Comparison of ENCODE assay signal across 11 mouse cellular contexts in the genomic region with DNA sequence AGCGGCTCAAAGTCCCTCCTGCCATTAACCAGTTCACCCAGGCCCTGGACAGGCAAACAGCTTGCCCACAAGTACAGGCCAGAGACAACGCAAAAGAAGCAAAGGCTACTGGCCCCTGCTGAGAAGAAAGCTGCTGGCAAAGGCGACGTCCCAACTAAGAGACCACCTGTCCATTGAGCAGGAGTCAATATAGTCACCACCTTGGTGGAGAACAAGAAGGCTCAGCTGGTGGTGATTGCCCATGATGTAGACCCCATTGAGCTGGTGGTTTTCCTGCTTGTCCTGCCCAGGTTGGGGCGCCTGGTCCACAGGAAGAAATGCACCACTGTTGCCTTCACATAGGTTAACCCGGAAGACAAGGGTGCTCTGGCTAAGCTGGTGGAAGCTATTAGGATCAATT. TPM values are rescaled to one million over a fixed set of nuclear protein-coding genes. Genes with fewer than 3 reads are reported as not detected.
A peak's percentile ranks its signal among the peaks of the same experiment; 100 is the strongest.
DNase-seq lines count a peak whose midpoint lies in the region; ATAC-seq and TF ChIP-seq lines count a peak whose summit lies in the region.
"Not testable (repeated sequence)": the region's sequence is repeated elsewhere in the genome, so short reads cannot be mapped to it uniquely, and the experiment has no call there.
"Had no signal": no experiment of that assay in that cellular context is flagged by ENCODE, and none has a peak within 500 bp of the region (broad histone marks: within the 10 kb centered on the region; RNA-seq: fewer than 3 reads in every experiment).

No protein-coding gene starts in this region.

- peak overlapping the region; percentile 95 for H3K4me2 ChIP-seq in forebrain, embryonic 14.5 days (ENCODE audit: low read length)
- H3K4me2 ChIP-seq in heart, postnatal 0 days (ENCODE audit: low read depth, low read length): peak overlapping the region; percentile 90
- peak overlapping the region; percentile 77 for H3K4me2 ChIP-seq in kidney, embryonic 14.5 days (replicated peaks; ENCODE audit: low read depth, low read length)
- H3K4me2 ChIP-seq in liver, embryonic 11.5 days: peak overlapping the region; percentile 84
- H3K4me2 ChIP-seq in midbrain, embryonic 11.5 days: peak overlapping the region; percentile 92
- peak overlapping the region; percentile 94 for H3K4me2 ChIP-seq in stomach, embryonic 14.5 days (replicated peaks; ENCODE audit: low read depth, low read length)

- H3K9me3 ChIP-seq in E14TG2a.4 (ENCODE audit: low read length); forebrain, embryonic 14.5 days (replicated peaks; ENCODE audit: control insufficient read depth, low read length); heart, postnatal 0 days (replicated peaks; ENCODE audit: control insufficient read depth, low read length); kidney, embryonic 14.5 days (ENCODE audit: control insufficient read depth, low read length); liver, embryonic 11.5 days (ENCODE audit: control insufficient read depth, low read length); midbrain, embryonic 11.5 days (ENCODE audit: control insufficient read depth, low read length); stomach, embryonic 14.5 days (ENCODE audit: control insufficient read depth, low read depth, low read length): not testable (repeated sequence)

- peaks cover 33% of the 10 kb centered on the region for H3K36me3 ChIP-seq in E14TG2a.4 (ENCODE audit: insufficient read depth, low read length)
- peaks cover 20% of the 10 kb centered on the region for H3K36me3 ChIP-seq in forebrain, embryonic 14.5 days (ENCODE audit: control insufficient read depth, insufficient read depth, low read length)
- peaks cover 10% of the 10 kb centered on the region for H3K36me3 ChIP-seq in heart, postnatal 0 days (replicated peaks; ENCODE audit: control insufficient read depth, insufficient read depth, low read length)
- peaks cover 24% of the 10 kb centered on the region for H3K36me3 ChIP-seq in kidney, embryonic 14.5 days (ENCODE audit: control insufficient read depth, insufficient read depth, low read length)
- peaks cover 11% of the 10 kb centered on the region; the same call in 1 of the 2 replicates for H3K36me3 ChIP-seq in liver, embryonic 11.5 days (ENCODE audit: control insufficient read depth, insufficient read depth, low read length)
- H3K36me3 ChIP-seq in midbrain, embryonic 11.5 days (ENCODE audit: control insufficient read depth, insufficient read depth, low read length): not testable (repeated sequence)
- peaks cover 17% of the 10 kb centered on the region for H3K36me3 ChIP-seq in stomach, embryonic 14.5 days (ENCODE audit: control insufficient read depth, insufficient read depth, low read length)

- not testable (repeated sequence) for TF ChIP-seq EP300 in heart, postnatal 0 days (IDR thresholded peaks at IDR 0.05; ENCODE audit: low read depth)

- 66% methylated on average over 6 of the region's 6 CpGs for WGBS in forebrain, embryonic 14.5 days
- WGBS in heart, postnatal 0 days: 66% methylated on average over 6 of the region's 6 CpGs
- 74% methylated on average over 6 of the region's 6 CpGs for WGBS in kidney, embryonic 14.5 days
- WGBS in liver, embryonic 11.5 days: 63% methylated on average over 6 of the region's 6 CpGs
- 66% methylated on average over 6 of the region's 6 CpGs for WGBS in midbrain, embryonic 11.5 days
- WGBS in stomach, embryonic 14.5 days: 60% methylated on average over 6 of the region's 6 CpGs

- peak overlapping the region; percentile 73; the same call in 1 of the 2 replicates for H3K9ac ChIP-seq in forebrain, embryonic 14.5 days (ENCODE audit: low read length)
- peak overlapping the region; percentile 82; the same call in 1 of the 2 replicates for H3K9ac ChIP-seq in heart, postnatal 0 days (replicated peaks; ENCODE audit: low read depth, low read length)
- peak overlapping the region; percentile 76; the same call in 1 of the 2 replicates for H3K9ac ChIP-seq in kidney, embryonic 14.5 days (ENCODE audit: low read depth, low read length)
- not testable (repeated sequence) for H3K9ac ChIP-seq in liver, embryonic 11.5 days (ENCODE audit: low read depth, low read length)
- H3K9ac ChIP-seq in midbrain, embryonic 11.5 days (ENCODE audit: low read length): peak overlapping the region; percentile 86; the same call in 1 of the 2 replicates
- H3K9ac ChIP-seq in stomach, embryonic 14.5 days (replicated peaks; ENCODE audit: low read depth, low read length): peak overlapping the region; percentile 81

- not testable (repeated sequence) for H3K27ac ChIP-seq in forebrain, embryonic 14.5 days (ENCODE audit: low read depth, low read length); heart, postnatal 0 days (ENCODE audit: low read depth); kidney, embryonic 14.5 days (ENCODE audit: low read depth, low read length); liver, embryonic 11.5 days (ENCODE audit: low read depth, low read length); midbrain, embryonic 11.5 days (ENCODE audit: low read depth, low read length); stomach, embryonic 14.5 days (ENCODE audit: low read length)

- H3K4me1 ChIP-seq in E14TG2a.4 (replicated peaks; ENCODE audit: low read depth, low read length): peaks cover 36% of the 10 kb centered on the region
- H3K4me1 ChIP-seq in forebrain, embryonic 14.5 days (ENCODE audit: control insufficient read depth, insufficient read depth, low read length): peaks cover 14% of the 10 kb centered on the region
- not testable (repeated sequence) for H3K4me1 ChIP-seq in heart, postnatal 0 days (ENCODE audit: control insufficient read depth, insufficient read depth); liver, embryonic 11.5 days (replicated peaks; ENCODE audit: control insufficient read depth, insufficient read depth, low read length); midbrain, embryonic 11.5 days (ENCODE audit: control insufficient read depth, insufficient read depth, low read length)
- H3K4me1 ChIP-seq in kidney, embryonic 14.5 days (ENCODE audit: control insufficient read depth, insufficient read depth, low read length): peaks cover 12% of the 10 kb centered on the region; the same call in 1 of the 2 replicates
- H3K4me1 ChIP-seq in stomach, embryonic 14.5 days (ENCODE audit: control insufficient read depth, insufficient read depth, low read length): peaks cover 16% of the 10 kb centered on the region

- H3K27me3 ChIP-seq in E14TG2a.4 (ENCODE audit: insufficient read depth, low read length); forebrain, embryonic 14.5 days (replicated peaks; ENCODE audit: control insufficient read depth, insufficient read depth, low read length); heart, postnatal 0 days (ENCODE audit: control insufficient read depth, insufficient read depth, low read length); kidney, embryonic 14.5 days (ENCODE audit: control insufficient read depth, insufficient read depth, low read length); liver, embryonic 11.5 days (replicated peaks; ENCODE audit: control insufficient read depth, insufficient read depth, low read length); midbrain, embryonic 11.5 days (ENCODE audit: control insufficient read depth, insufficient read depth, low read length); stomach, embryonic 14.5 days (ENCODE audit: control insufficient read depth, insufficient read depth, low read length): not testable (repeated sequence)

- peak; percentile 14 to 20 for DNase-seq in cerebellum, postnatal 14 days
- not testable (repeated sequence) for DNase-seq in forebrain, embryonic 14.5 days (ENCODE audit: low spot score); heart, postnatal 0 days (ENCODE audit: low spot score); liver, embryonic 11.5 days (ENCODE audit: low spot score); midbrain, embryonic 11.5 days (ENCODE audit: low spot score, missing footprints)

- not testable (repeated sequence) for ATAC-seq in forebrain, embryonic 14.5 days; heart, postnatal 0 days (ENCODE audit: insufficient read depth, low read depth); kidney, embryonic 14.5 days (ENCODE audit: low FRiP score, low TSS enrichment); liver, embryonic 11.5 days (replicated peaks; ENCODE audit: low FRiP score); midbrain, embryonic 11.5 days (ENCODE audit: low FRiP score); stomach, embryonic 14.5 days (ENCODE audit: insufficient number of reproducible peaks, insufficient read depth, low FRiP score, low read depth)

- peak overlapping the region; percentile 97 for H3K4me3 ChIP-seq in E14TG2a.4 (replicated peaks; ENCODE audit: low read length)
- peak overlapping the region; percentile 78 for H3K4me3 ChIP-seq in forebrain, embryonic 14.5 days (ENCODE audit: low read depth, low read length)
- H3K4me3 ChIP-seq in heart, postnatal 0 days (ENCODE audit: low read depth, low read length): peak overlapping the region; percentile 85
- peak overlapping the region; percentile 57 for H3K4me3 ChIP-seq in kidney, embryonic 14.5 days (ENCODE audit: low read length)
- peak overlapping the region; percentile 81 for H3K4me3 ChIP-seq in liver, embryonic 11.5 days (ENCODE audit: low read depth, low read length)
- H3K4me3 ChIP-seq in midbrain, embryonic 11.5 days (ENCODE audit: low read depth, low read length): peak overlapping the region; percentile 79; the same call in 1 of the 2 replicates
- H3K4me3 ChIP-seq in stomach, embryonic 14.5 days (ENCODE audit: low read depth, low read length): peak overlapping the region; percentile 86

- not testable (repeated sequence) for TF ChIP-seq CTCF in E14TG2a.4 (conservative IDR thresholded peaks at IDR 0.05; ENCODE audit: low read length); heart, postnatal 0 days (IDR thresholded peaks at IDR 0.05; ENCODE audit: low read depth)

RNA-seq across cellular contexts. Expression of gene Wdr27, which starts 0.8 kb away (rescaled TPM):
- polyA plus RNA-seq in forebrain, embryonic 14.5 days (2014; fragmentation: Nextera tagmentation; extraction: Ambion mirVana): 5.8 and 8.7 TPM in 2 replicates
- total RNA-seq in heart, postnatal 0 days (2014; rRNA removed; ENCODE audit: low replicate concordance): 0.46 and 0.66 TPM in 2 replicates
- polyA plus RNA-seq in heart, postnatal 0 days (2015; fragmentation: Nextera tagmentation; extraction: Ambion mirVana): 4.7 and 4.9 TPM in 2 replicates
- polyA plus RNA-seq in kidney, embryonic 14.5 days (2014; fragmentation: Nextera tagmentation; extraction: Ambion mirVana): 6.7 and 8.3 TPM in 2 replicates
- polyA plus RNA-seq in liver, embryonic 11.5 days (2014; fragmentation: Nextera tagmentation; extraction: Ambion mirVana): 2.0 and 2.9 TPM in 2 replicates
- polyA plus RNA-seq in midbrain, embryonic 11.5 days (2014; fragmentation: Nextera tagmentation; extraction: Ambion mirVana): 5.1 and 8.2 TPM in 2 replicates
- 6.2 and 6.7 TPM in 2 replicates for polyA plus RNA-seq in stomach, embryonic 14.5 days (2014; fragmentation: Nextera tagmentation; extraction: Ambion mirVana)

RNA-seq across cellular contexts. Expression of gene 1600012H06Rik, which starts 0.8 kb away (rescaled TPM):
- polyA plus RNA-seq in forebrain, embryonic 14.5 days (2014; fragmentation: Nextera tagmentation; extraction: Ambion mirVana): 29.3 and 33.3 TPM in 2 replicates
- 15.7 and 20.1 TPM in 2 replicates for total RNA-seq in heart, postnatal 0 days (2014; rRNA removed; ENCODE audit: low replicate concordance)
- polyA plus RNA-seq in heart, postnatal 0 days (2015; fragmentation: Nextera tagmentation; extraction: Ambion mirVana): 23.4 and 24.3 TPM in 2 replicates
- polyA plus RNA-seq in kidney, embryonic 14.5 days (2014; fragmentation: Nextera tagmentation; extraction: Ambion mirVana): 23.3 and 31.2 TPM in 2 replicates
- 19.9 and 22.2 TPM in 2 replicates for polyA plus RNA-seq in liver, embryonic 11.5 days (2014; fragmentation: Nextera tagmentation; extraction: Ambion mirVana)
- 33.3 and 36.0 TPM in 2 replicates for polyA plus RNA-seq in midbrain, embryonic 11.5 days (2014; fragmentation: Nextera tagmentation; extraction: Ambion mirVana)
- polyA plus RNA-seq in stomach, embryonic 14.5 days (2014; fragmentation: Nextera tagmentation; extraction: Ambion mirVana): 35.5 and 40.5 TPM in 2 replicates

RNA-seq across cellular contexts. Expression of gene Phf10, which starts 18.9 kb away (rescaled TPM):
- 23.7 TPM in 2 replicates for polyA plus RNA-seq in forebrain, embryonic 14.5 days (2014; fragmentation: Nextera tagmentation; extraction: Ambion mirVana)
- total RNA-seq in heart, postnatal 0 days (2014; rRNA removed; ENCODE audit: low replicate concordance): 33.9 and 41.0 TPM in 2 replicates
- polyA plus RNA-seq in heart, postnatal 0 days (2015; fragmentation: Nextera tagmentation; extraction: Ambion mirVana): 17.2 and 18.2 TPM in 2 replicates
- 37.4 and 44.2 TPM in 2 replicates for polyA plus RNA-seq in kidney, embryonic 14.5 days (2014; fragmentation: Nextera tagmentation; extraction: Ambion mirVana)
- 137 and 150 TPM in 2 replicates for polyA plus RNA-seq in liver, embryonic 11.5 days (2014; fragmentation: Nextera tagmentation; extraction: Ambion mirVana)
- 30.0 and 31.3 TPM in 2 replicates for polyA plus RNA-seq in midbrain, embryonic 11.5 days (2014; fragmentation: Nextera tagmentation; extraction: Ambion mirVana)
- 42.1 and 55.0 TPM in 2 replicates for polyA plus RNA-seq in stomach, embryonic 14.5 days (2014; fragmentation: Nextera tagmentation; extraction: Ambion mirVana)

RNA-seq across cellular contexts. Expression of gene 9030025P20Rik, which starts 36.1 kb away (rescaled TPM):
- polyA plus RNA-seq in forebrain, embryonic 14.5 days (2014; fragmentation: Nextera tagmentation; extraction: Ambion mirVana): 5.0 and 8.2 TPM in 2 replicates
- total RNA-seq in heart, postnatal 0 days (2014; rRNA removed; ENCODE audit: low replicate concordance): 1.5 and 13.4 TPM in 2 replicates
- polyA plus RNA-seq in heart, postnatal 0 days (2015; fragmentation: Nextera tagmentation; extraction: Ambion mirVana): 5.9 and 7.3 TPM in 2 replicates
- polyA plus RNA-seq in kidney, embryonic 14.5 days (2014; fragmentation: Nextera tagmentation; extraction: Ambion mirVana): 8.0 and 12.7 TPM in 2 replicates
- 8.1 and 8.2 TPM in 2 replicates for polyA plus RNA-seq in liver, embryonic 11.5 days (2014; fragmentation: Nextera tagmentation; extraction: Ambion mirVana)
- polyA plus RNA-seq in midbrain, embryonic 11.5 days (2014; fragmentation: Nextera tagmentation; extraction: Ambion mirVana): 10.1 and 12.5 TPM in 2 replicates
- polyA plus RNA-seq in stomach, embryonic 14.5 days (2014; fragmentation: Nextera tagmentation; extraction: Ambion mirVana): 8.1 and 9.8 TPM in 2 replicates

RNA-seq across cellular contexts. Expression of gene Gm3417, which starts 36.4 kb away (rescaled TPM):
- 0.62 and 0.78 TPM in 2 replicates for polyA plus RNA-seq in forebrain, embryonic 14.5 days (2014; fragmentation: Nextera tagmentation; extraction: Ambion mirVana)
- total RNA-seq in heart, postnatal 0 days (2014; rRNA removed; ENCODE audit: low replicate concordance): not detected in 2 replicates
- polyA plus RNA-seq in heart, postnatal 0 days (2015; fragmentation: Nextera tagmentation; extraction: Ambion mirVana): 1.2 TPM in 1 of 2 replicates, not detected in the other
- polyA plus RNA-seq in kidney, embryonic 14.5 days (2014; fragmentation: Nextera tagmentation; extraction: Ambion mirVana): 1.1 TPM in 1 of 2 replicates, not detected in the other
- 1.3 and 2.6 TPM in 2 replicates for polyA plus RNA-seq in liver, embryonic 11.5 days (2014; fragmentation: Nextera tagmentation; extraction: Ambion mirVana)
- 1.3 and 1.4 TPM in 2 replicates for polyA plus RNA-seq in midbrain, embryonic 11.5 days (2014; fragmentation: Nextera tagmentation; extraction: Ambion mirVana)
- polyA plus RNA-seq in stomach, embryonic 14.5 days (2014; fragmentation: Nextera tagmentation; extraction: Ambion mirVana): 0.56 TPM in 1 of 2 replicates, not detected in the other
- total RNA-seq: adrenal gland, adult 2 months; gastrocnemius, postnatal 25 days; left cerebral cortex, postnatal 4 days had no signal
